Mouse (Mus musculus) mouse embryonic stem cell (cell line): ENCODE results near the gene Acer3.

Experiments used
- in situ Hi-C, 2 experiments: fragments of 300-500 bp; cut with MboI; formaldehyde crosslinking; loops; 1 replicate in 1 of 2; 3 replicates in 1 of 2; pipeline ENCODE4 v1.14.3; 2019 to 2020; ENCODE audit warnings: low sequenced_read_pairs in 2 of 2, low pct_unique_long_range_greater_than_20kb in 1 of 2, mixed read lengths in 1 of 2; ENCODE audit not compliant: unreplicated experiment in 1 of 2

Gene Acer3

DNA sequence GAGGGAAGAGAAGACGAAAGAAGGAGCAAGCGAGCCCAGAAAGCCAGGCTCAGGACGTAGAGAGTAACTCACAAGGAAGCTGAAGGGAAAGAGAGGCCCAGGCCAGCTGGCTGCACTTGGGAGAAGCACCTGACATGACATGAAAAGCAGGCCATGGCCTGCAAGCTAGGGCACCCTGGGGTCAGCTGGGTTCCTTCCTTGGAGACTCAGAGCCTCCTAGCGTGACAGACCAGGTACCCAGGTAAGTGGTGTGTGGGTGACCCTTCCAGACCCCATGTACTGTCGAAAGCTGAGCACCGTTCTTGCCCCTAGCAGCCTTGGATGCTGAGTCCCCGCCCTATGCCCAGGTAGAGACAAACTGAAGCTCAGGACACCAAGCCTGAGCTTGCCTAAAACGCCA, 148.3 kb downstream of the Acer3 start:
- in situ Hi-C loops = no loop called here

DNA sequence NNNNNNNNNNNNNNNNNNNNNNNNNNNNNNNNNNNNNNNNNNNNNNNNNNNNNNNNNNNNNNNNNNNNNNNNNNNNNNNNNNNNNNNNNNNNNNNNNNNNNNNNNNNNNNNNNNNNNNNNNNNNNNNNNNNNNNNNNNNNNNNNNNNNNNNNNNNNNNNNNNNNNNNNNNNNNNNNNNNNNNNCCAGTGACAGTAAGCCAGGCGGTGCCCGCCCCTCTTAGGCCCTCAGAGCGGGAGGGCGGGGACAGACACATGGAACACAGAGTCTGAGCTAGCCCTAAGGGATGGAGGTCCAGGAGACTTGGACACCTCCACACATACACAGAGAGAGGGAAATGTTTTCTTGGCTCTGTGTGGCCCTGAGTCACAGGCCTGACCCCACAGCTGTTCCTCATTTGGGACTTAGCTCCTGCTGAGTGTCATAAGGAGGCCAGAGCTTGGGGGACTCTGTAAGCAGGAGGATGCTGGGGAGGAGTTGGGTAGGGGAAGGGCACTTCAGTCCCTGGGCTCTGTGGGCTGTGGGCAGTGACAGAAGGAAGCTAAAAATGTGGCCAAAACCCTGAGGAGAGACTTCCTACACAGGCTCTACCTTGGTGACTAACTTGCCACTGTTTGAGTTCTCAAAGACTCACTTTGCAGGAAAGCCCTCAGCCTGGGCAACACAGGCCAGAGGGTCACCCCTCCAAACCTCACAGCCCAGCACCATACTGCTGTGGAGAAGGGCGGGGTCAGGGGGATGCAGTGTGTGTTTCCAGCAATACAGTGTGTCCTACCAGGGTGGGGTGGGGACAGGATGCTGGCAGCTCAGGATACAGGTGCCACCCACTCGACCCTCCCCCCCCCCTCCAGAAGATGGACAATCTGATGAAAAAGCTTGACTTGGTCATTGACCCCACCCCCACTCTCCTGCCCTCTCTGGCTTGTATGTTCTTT, 149.6 kb downstream of the Acer3 start:
- in situ Hi-C loops = no loop called here

DNA sequence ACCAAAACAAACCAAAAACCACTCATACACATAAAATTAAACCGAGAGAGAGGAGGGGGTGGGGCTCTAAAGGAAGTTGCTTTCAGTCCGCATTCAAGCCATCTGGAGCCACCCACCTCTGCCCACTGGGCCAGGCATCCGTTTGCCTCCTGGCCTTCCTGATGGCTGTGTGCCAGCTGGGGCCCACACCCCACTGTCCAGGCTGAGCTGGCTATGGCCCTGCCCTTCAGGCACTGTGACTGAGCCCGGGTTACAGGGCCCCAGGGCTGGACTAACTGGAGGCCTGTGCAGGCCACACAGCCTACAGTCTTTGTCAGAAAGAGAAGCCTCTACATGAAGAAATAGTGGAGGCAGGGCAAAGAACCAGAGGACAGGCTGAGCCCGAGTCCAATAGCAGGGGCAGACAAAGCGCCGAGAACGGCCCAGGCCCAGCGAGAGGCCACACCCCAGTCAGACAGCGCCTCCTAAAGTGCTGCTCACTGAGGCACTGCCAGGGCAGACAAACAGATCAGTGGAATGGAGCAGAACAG, 155.9 kb downstream of the Acer3 start:
- in situ Hi-C loops = no loop called here

DNA sequence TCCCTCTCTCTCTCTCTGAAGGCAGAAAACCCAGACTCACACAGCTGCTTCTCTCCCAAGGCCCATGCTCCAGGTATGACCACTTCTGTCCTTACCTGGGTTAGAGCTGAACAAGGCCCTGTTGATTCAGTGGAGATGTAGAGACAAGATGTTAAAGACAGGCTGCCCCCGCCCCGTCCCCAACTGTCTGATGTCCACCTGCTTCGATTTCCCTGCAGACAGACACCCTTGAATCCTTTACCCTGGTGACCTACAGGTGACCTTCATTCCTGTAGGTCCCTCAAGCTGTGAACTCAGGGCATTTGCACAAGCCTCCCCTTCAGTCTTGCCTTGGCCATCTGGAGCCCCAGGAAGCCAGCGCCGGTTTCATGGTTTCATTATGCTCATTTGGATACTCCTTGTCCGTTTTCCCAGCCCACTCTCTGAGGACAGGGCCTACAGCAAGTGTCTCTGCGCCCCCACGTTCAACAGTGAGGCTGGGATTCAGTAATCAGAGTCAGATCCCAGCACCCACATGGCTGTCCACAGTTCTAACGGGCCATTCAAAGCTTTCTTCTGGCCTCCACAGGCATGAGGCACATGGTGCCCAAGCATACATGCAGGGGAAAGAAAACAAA, 156.5 kb downstream of the Acer3 start:
- in situ Hi-C loops = no loop called here

DNA sequence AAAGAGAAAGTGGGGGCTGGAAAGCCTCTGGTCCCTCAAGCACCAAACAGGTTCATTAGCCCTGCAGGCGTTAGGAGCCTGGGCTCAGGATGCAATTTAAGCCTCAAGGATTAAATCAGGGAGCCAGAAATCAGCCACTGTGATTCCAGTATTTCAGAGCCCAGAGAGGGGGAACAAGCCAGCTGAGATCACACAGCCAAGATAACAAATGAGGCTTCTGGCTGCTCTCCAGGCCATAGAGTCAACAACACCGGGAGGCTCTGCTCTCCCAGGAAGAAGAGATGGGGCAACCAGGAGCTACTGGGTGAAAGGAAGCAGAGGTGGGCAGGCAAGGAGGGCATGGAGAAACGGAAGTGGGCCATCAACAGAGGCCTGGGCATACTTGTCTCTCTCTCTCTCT, 157.3 kb downstream of the Acer3 start:
- in situ Hi-C loops = no loop called here

DNA sequence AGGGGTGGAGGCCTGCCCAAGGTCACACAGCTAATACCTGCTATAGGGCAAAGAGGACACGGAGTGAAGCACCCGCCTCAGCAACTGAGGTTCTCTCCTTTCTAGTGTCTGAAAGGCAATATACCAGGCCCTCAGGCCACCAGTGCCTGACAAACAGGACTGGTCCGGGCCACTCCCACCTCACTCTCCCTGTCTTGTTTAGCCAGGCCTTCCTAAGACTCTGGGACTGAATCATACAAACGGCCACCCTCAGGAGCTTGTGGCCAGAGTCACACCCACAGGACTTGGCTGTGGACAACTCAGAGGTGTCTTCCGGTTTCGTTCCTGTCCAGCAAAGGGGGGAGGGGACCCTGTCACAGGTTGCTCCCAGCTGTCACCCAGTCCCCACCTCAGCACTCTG, 158.8 kb downstream of the Acer3 start:
- in situ Hi-C loops = no loop called here

DNA sequence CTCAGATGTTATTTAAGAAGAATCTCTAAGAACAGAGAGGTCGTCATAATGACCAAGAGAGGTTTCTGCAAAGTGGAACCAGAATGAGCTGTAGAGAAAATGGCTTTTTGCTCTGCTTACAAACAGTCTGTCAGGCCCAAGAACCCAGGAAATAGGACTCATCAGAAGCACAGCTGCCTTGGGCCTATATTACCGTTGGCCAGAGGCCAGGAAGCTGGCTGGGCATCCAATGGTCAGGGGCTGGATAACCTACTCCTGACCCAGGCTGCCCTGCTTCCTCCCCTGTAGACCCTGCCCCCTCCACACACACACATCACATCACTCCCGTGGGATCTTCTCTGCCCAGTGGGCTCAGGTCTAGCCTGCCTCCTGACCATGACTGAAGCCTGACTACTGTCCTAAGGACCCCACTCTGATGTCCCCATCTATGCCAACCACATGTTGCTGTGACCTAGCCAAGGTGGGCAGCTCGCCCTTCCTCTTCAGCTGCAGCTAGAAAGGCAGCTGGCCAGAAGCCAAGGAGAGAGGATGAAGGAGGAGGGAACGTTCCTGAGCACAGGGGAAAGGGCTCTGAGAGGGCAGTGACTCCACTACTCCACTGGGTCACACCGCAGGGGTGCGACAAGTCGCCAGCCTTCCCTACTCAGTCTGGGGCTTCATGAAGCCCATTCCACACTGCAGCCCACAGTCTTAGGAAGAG, 160.8 kb downstream of the Acer3 start:
- in situ Hi-C loops = no loop called here

DNA sequence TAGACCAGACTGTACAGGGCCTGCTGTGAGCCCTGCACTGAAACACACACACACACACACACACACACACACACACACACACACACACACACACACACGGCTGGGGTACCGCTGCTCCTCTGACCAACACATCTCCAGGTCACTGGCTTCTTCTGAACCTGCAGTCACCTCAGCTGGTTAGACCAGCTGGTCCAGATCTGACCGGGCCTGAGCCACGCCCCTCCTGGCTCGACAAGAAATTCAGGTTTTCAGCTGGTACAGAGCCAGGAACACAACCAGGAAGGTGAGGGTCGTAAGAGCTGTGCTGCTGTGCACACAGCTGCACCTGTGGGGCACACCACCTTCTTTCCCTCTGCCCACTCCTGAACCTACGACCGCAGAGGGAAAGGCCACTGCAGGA, 162.5 kb downstream of the Acer3 start:
- in situ Hi-C loops = no loop called here

DNA sequence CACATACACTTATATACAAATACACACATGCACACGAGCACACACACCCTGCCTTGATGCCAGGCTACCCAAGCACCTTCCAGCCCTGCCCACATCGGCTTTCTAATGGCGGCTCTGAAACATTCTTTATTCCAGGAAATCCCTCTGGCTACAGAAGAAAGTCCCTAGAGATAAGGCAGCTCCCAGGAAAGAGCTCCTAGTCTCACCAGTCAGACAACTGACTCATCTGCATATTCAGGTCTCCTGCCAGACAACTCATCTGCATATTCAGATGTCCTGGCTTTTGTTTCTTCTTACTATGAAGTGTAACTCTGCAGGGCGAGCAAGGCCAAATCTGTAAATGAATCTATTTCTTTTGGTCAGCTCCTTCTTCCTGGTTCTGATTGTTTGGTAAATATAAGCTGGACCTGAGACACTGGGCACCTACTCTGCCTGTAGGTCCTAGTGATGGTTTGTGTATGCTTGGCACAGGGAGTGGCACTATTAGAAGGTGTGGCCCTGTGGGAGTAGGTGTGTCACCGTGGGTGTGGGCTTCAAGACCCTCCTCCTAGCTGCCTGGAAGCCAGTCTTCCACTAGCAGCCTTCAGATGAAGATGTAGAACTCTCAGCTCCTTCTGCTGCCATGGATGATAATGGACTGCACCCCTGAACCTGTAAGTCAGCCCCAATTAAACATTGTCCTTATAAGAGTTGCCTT, 163.2 kb downstream of the Acer3 start:
- in situ Hi-C loops = no loop called here
